Mouse (Mus musculus) heart, embryonic 11.5 days (tissue): ENCODE results near the gene Olfr1395. TPM values are rescaled to one million over a fixed set of nuclear protein-coding genes. Genes with fewer than 3 reads are reported as not detected.

ENCODE experiments used
- ATAC-seq: fragments of 200-750 bp; cut with Nextera tagmentation; replicated peaks from 2 replicates; pipeline ENCODE4 v1.8.0; 2017; ENCODE audit warnings: moderate library complexity; ENCODE audit not compliant: insufficient number of reproducible peaks, low FRiP score, low TSS enrichment
- H3K27ac ChIP-seq: fragments of 300-500 bp; sonication (generic); 2 replicates; pipeline ENCODE4 v1.5.1; 2014; ENCODE audit warnings: mild to moderate bottlenecking, low read depth, low read length
- H3K27me3 ChIP-seq: fragments of 300-500 bp; sonication (generic); 2 replicates; pipeline ENCODE4 v1.6.1; 2014; ENCODE audit warnings: mild to moderate bottlenecking, low read length, mixed read lengths; ENCODE audit not compliant: control insufficient read depth, insufficient read depth
- H3K36me3 ChIP-seq: fragments of 300-500 bp; sonication (generic); 2 replicates; pipeline ENCODE4 v1.6.1; 2014; ENCODE audit warnings: mild to moderate bottlenecking, low read length, moderate library complexity, mixed read lengths; ENCODE audit not compliant: control insufficient read depth, insufficient read depth
- H3K4me1 ChIP-seq: fragments of 300-500 bp; sonication (generic); 2 replicates; pipeline ENCODE4 v1.6.1; 2014; ENCODE audit warnings: low read length; ENCODE audit not compliant: control insufficient read depth, insufficient read depth
- H3K4me2 ChIP-seq: fragments of 300-500 bp; sonication (generic); 2 replicates; pipeline ENCODE4 v1.6.1; 2014; ENCODE audit warnings: mild to moderate bottlenecking, moderate library complexity
- H3K4me3 ChIP-seq: fragments of 300-500 bp; sonication (generic); 2 replicates; pipeline ENCODE4 v1.5.1; 2014; ENCODE audit warnings: low read depth, low read length
- H3K9ac ChIP-seq: fragments of 300-500 bp; sonication (generic); 2 replicates; pipeline ENCODE4 v1.6.1; 2014; ENCODE audit warnings: mild to moderate bottlenecking, low read depth, low read length, moderate library complexity
- H3K9me3 ChIP-seq: fragments of 300-500 bp; sonication (generic); replicated peaks from 2 replicates; pipeline ENCODE4 v1.6.1; 2016; ENCODE audit warnings: low read length; ENCODE audit not compliant: control insufficient read depth
- WGBS: fragments of 180-500 bp; shearing (Covaris S2); extraction: QIAGEN DNeasy Blood & Tissue Kit; methylation state at CpG from one replicate; pipeline ENCODE4 v1.1.7; 2014; ENCODE audit not compliant: insufficient replicate concordance; 5-methylcytosine and 5-hydroxymethylcytosine counted together
- polyA plus RNA-seq: library from polyadenylated mRNA; unstranded; fragments of >200 nt; fragmentation: Nextera tagmentation; extraction: Ambion mirVana; gene quantifications from 2 replicates; pipeline ENCODE4 v1.2.1, GENCODE M21; 2014

The Olfr1395 gene
- polyA plus RNA-seq, 1 experiment from 2014 or later: not detected

DNA sequence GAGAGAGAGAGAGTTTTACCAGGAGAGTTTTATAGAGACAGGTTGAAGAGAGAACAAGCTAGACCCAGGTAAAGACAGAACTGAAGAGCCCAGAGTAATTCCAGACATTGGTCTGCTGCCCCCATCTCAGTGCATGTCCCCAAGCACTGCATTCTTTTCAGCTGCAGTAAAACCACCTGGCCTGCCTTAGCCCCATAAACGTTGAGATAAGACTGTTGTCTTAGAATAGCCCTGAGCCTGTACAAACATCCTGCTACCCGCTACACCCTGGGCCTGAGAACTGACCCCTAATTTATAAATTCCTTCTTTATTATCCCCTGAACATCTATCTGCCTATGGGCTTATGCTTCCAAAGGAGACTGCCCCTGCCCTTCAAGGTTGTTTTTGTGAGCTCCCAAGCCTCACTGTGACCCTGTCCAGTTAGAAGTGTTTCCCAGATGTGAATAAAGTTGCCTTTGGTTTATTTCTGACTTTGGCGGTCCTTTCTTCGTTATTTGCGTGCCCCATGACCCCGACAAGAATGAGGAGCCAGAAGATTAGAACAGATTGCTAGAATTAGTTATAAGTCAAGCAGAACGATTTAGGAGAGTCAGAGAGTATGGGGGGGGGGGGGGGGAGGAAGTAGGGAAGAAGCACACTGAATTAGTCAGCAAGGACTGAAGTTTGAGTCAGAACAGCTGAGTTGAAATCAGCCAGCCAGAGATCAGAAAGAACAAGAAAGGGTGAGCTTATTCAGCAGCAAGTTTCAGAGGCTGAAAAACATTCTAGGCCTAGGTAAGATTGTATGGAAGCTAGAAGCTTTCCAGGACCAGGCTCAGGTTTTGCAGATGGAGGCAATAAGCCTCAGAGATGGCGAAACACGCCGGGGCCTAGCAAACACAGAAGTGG is 34.2 kb upstream of the Olfr1395 start:
- no peaks in the 10 kb centered on the region for H3K27me3 ChIP-seq
- H3K36me3 ChIP-seq: no peaks in the 10 kb centered on the region
- ATAC-seq: no peak
- H3K4me1 ChIP-seq: 0 out of 2 replicates have a peak, but pooled peaks cover 2% of the 10 kb centered on the region
- H3K4me3 ChIP-seq: no peak overlapping the region
- no peak overlapping the region for H3K4me2 ChIP-seq
- 65% methylated on average over 10 of the region's 10 CpGs for WGBS
- no peak overlapping the region for H3K9ac ChIP-seq
- no peaks in the 10 kb centered on the region for H3K9me3 ChIP-seq
- no peak overlapping the region for H3K27ac ChIP-seq

DNA sequence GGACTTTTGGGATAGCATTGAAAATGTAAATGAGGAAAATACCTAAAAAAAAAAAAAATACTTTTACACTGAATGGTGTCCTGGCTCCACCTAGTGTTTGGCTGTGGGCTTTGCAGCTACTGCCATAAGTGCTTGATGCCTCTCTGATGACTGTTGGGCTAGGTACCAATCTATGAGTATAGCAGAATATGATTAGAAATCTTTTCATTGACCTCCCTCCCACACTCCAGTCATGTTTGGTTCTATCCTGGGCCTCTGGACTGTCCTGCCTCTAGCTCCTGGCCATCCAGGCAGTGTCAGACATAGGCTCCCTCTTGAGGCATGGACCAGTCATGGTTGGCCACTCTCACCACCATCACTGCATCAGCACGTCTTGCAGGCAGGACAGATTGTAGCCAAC is 33.2 kb upstream of the Olfr1395 start:
- Histone ChIP-seq H3K27me3 (no peaks in the 10 kb centered on the region), H3K27ac (no peak overlapping the region), H3K4me1 (no peaks in the 10 kb centered on the region), H3K4me2 (no peak overlapping the region), H3K36me3 (no peaks in the 10 kb centered on the region), H3K9me3 (no peaks in the 10 kb centered on the region), H3K9ac (no peak overlapping the region), H3K4me3 (no peak overlapping the region)
- 43% methylated on average over 1 of the region's 1 CpGs for WGBS
- no peak for ATAC-seq

DNA sequence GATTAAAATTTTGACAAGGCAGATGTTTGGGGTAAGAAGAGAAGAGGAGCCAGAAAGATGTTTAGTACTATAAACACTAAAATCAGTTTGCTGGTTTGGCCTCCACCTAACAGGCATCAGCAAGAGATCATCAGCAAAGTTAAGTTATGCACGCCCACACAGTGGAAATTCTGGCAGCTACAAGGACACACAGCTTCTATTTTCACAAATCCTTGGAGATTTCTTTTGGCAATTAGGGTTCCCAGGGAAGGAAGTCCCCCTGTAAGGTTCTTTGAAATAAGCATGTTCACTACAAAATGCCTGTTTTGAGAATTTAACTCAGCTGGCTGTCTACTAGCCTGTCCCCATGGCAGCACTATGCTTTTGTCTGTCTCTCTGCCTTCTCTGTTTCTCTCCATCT is 31.1 kb upstream of the Olfr1395 start:
- no peaks in the 10 kb centered on the region for H3K27me3 ChIP-seq
- no peaks in the 10 kb centered on the region for H3K4me1 ChIP-seq
- H3K4me2 ChIP-seq: no peak overlapping the region
- H3K36me3 ChIP-seq: no peaks in the 10 kb centered on the region
- WGBS: 50% methylated on average over 1 of the region's 1 CpGs
- no peak overlapping the region for H3K27ac ChIP-seq
- ATAC-seq: no peak
- H3K9me3 ChIP-seq: no peaks in the 10 kb centered on the region
- no peak overlapping the region for H3K9ac ChIP-seq
- H3K4me3 ChIP-seq: no peak overlapping the region

DNA sequence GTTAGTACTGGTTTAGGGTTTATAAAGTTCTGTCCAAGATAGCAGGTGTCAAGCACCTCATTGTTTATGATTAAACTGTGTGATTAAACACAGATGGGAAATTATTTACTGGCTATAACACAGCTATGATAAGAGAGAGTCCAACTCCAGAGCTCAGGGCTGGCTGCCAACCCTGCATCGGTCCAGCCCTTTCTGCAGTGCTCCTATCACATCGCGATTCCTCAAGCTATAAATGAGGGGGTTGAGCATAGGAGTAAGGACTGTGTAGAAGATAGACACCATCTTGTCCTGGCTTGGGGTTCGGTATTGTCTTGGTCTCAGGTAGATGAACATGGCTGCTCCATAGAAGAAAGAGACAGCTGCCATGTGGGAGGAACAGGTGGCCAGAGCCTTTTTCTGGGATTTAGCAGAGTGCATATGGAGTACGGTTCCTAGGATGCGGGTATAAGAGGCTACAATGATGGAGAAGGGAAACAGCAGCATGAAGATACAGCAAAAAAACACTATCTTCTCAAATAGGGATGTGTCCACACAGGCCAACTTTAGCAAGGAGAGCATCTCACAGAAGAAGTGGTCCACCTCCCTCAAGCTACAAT is 29.4 kb upstream of the Olfr1395 start:
- Histone ChIP-seq H3K4me1 (no peaks in the 10 kb centered on the region), H3K9me3 (no peaks in the 10 kb centered on the region), H3K9ac (no peak overlapping the region), H3K4me2 (no peak overlapping the region), H3K27me3 (no peaks in the 10 kb centered on the region), H3K36me3 (no peaks in the 10 kb centered on the region), H3K4me3 (no peak overlapping the region), H3K27ac (no peak overlapping the region)
- WGBS: 78% methylated on average over 6 of the region's 6 CpGs
- no peak for ATAC-seq

DNA sequence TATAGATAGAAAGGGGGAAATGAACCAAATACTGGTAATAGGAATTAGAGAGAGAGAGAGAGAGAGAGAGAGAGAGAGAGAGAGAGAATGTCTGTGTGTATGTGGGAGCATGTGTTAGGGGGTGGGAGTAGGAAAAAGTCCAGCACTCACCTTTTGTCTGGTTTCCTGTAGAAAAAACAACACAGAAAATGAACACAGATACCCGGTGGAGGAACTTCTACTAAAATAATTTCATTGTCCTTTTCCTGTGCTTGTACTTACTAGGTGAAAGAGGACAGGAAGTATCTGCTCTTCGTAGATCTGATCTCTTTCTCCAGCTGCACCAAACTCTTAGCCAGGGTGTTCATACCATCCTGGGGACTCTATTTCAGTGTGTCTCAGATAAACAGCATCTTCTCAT is 27.9 kb upstream of the Olfr1395 start:
- Histone ChIP-seq H3K9me3 (no peaks in the 10 kb centered on the region), H3K9ac (no peak overlapping the region), H3K4me1 (no peaks in the 10 kb centered on the region), H3K27me3 (no peaks in the 10 kb centered on the region), H3K4me2 (no peak overlapping the region), H3K27ac (no peak overlapping the region), H3K4me3 (no peak overlapping the region), H3K36me3 (no peaks in the 10 kb centered on the region)
- no peak for ATAC-seq
- 55% methylated on average over 2 of the region's 2 CpGs for WGBS

DNA sequence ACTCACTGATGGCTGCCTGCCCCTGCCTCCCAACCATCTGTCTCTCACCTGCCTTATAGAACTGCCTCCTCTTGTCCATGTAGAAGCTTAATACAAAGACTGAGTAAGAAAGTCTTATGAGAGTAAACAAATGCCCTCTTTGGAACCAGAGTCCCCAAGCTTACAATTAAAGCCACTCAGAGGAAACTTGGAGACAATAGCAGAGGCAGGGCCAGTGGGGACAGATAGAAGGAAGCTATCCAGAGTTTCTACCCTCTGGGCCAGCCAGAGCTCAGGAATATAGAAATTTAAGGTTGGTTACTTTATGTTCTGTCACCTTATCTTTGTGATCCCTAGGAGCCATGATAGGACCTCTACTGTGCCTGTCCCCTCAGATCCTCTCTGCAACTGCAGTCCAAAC is 27.3 kb upstream of the Olfr1395 start, which contains the start of gene Olfr1396:
TSS of gene Olfr1396 (minus strand) at position 101 of the 400 bp plus-strand sequence.
- Histone ChIP-seq H3K9ac (no peak within 1 kb of the TSS), H3K4me1 (no peaks in the 10 kb centered on the region), H3K27ac (no peak within 1 kb of the TSS), H3K27me3 (no peaks in the 10 kb centered on the region), H3K4me2 (no peak within 1 kb of the TSS), H3K9me3 (no peaks in the 10 kb centered on the region), H3K36me3 (no peaks in the 10 kb centered on the region), H3K4me3 (no peak within 1 kb of the TSS)
- ATAC-seq: no peak

DNA sequence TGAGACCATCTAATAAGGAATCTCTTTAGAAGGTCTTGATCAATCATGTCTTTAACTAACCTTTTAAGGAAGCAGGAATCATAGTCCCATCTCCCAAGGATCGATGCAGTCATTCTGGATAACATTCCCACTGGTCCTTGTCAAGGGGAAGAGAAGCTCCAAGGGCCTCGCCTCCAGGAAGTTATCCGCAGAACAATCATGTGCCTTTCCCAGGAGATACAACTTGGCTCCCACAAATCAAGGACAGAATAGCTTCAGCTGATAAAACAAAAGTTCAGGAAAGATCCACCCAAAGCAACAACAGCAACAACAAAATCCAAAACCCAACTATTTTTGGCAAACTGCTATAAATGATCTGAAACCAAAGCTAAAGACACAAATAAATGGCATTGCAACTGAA is 22.4 kb upstream of the Olfr1395 start:
- Histone ChIP-seq H3K4me3 (no peak overlapping the region), H3K27me3 (no peaks in the 10 kb centered on the region), H3K27ac (no peak overlapping the region), H3K9ac (no peak overlapping the region), H3K9me3 (no peaks in the 10 kb centered on the region), H3K4me2 (no peak overlapping the region), H3K4me1 (no peaks in the 10 kb centered on the region), H3K36me3 (no peaks in the 10 kb centered on the region)
- 63% methylated on average over 3 of the region's 3 CpGs for WGBS
- ATAC-seq: no peak

DNA sequence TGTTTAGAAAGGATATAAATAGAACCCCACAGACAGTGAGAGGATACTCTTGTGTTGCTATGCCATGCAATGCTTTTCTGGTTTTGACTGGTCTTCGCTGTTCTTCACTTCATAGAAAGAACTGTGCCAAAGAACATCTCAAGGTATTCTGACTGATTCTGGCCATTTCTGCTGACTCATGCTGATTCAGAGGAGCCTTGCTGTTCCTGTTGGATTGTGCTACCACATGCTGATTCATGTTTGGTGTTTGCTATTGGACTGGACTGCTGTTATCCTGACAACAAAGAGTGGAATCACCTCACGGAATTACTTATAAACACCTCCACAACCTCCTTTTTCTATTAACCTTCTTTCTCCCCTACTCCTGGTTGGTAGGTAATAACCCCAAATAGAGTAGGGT is 17.9 kb upstream of the Olfr1395 start:
- ATAC-seq: no peak
- no peaks in the 10 kb centered on the region for H3K27me3 ChIP-seq
- no peaks in the 10 kb centered on the region for H3K9me3 ChIP-seq
- H3K9ac ChIP-seq: no peak overlapping the region
- H3K4me1 ChIP-seq: no peaks in the 10 kb centered on the region
- no peaks in the 10 kb centered on the region for H3K36me3 ChIP-seq
- WGBS: 71% methylated on average over 2 of the region's 2 CpGs
- no peak overlapping the region for H3K27ac ChIP-seq
- no peak overlapping the region for H3K4me3 ChIP-seq
- H3K4me2 ChIP-seq: no peak overlapping the region

DNA sequence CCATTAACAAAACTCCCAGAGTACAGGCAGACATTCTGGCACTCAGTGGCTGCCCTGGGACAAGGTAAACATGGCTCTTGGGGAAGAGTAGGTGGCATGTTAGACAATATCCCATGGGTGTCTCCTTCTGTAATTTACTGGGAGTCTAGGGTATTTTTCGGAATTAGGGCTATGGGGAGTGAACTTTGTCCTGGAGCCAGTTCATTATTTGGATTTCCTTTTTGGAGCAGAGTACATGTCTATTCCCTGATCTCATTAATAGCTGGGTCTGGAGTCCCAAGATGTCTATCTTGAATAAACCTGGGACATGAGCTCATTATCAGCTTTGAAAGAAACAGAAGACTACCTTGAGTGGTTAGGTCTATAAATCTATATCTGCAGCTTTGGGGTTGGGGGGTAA is 12.0 kb downstream of the Olfr1395 start, which contains the start of gene Olfr1394:
TSS of gene Olfr1394 (plus strand) at position 301 of the 400 bp plus-strand sequence.
- H3K27me3 ChIP-seq: no peaks in the 10 kb centered on the region
- no peak within 1 kb of the TSS for H3K9ac ChIP-seq
- no peak for ATAC-seq
- H3K4me3 ChIP-seq: no peak within 1 kb of the TSS
- no peaks in the 10 kb centered on the region for H3K9me3 ChIP-seq
- H3K27ac ChIP-seq: no peak within 1 kb of the TSS
- 63% methylated on average over 1 of the region's 1 CpGs for WGBS
- no peak within 1 kb of the TSS for H3K4me2 ChIP-seq
- no peaks in the 10 kb centered on the region for H3K4me1 ChIP-seq
- H3K36me3 ChIP-seq: no peaks in the 10 kb centered on the region
